Mouse (Mus musculus) hindbrain, embryonic 11.5 days (tissue): ENCODE data around the gene Gm17651. TPM values are rescaled to one million over a fixed set of nuclear protein-coding genes. Genes with fewer than 3 reads are reported as not detected.

Experiments used
- ATAC-seq: fragments of 200-750 bp; cut with Nextera tagmentation; 2 replicates; pipeline ENCODE4 v1.8.0; 2017; ENCODE audit warnings: mild to moderate bottlenecking, moderate TSS enrichment, moderate library complexity; ENCODE audit not compliant: low FRiP score
- DNase-seq: peaks from one replicate; pipeline ENCODE4 v3.0.0-alpha.2; 2015; ENCODE audit warnings: low spot score
- H3K27ac ChIP-seq: fragments of 300-500 bp; sonication (generic); 2 replicates; pipeline ENCODE4 v1.5.1; 2014; ENCODE audit warnings: mild to moderate bottlenecking, low read depth, low read length
- H3K27me3 ChIP-seq: fragments of 300-500 bp; sonication (generic); 2 replicates; pipeline ENCODE4 v1.6.1; 2014; ENCODE audit warnings: mild to moderate bottlenecking, low read length, moderate library complexity, mixed read lengths; ENCODE audit not compliant: control insufficient read depth, insufficient read depth
- H3K36me3 ChIP-seq: fragments of 300-500 bp; sonication (generic); 2 replicates; pipeline ENCODE4 v1.6.1; 2014; ENCODE audit warnings: mild to moderate bottlenecking, low read length, moderate library complexity, mixed read lengths; ENCODE audit not compliant: control insufficient read depth, insufficient read depth
- H3K4me1 ChIP-seq: fragments of 300-500 bp; sonication (generic); replicated peaks from 2 replicates; pipeline ENCODE4 v1.6.1; 2014; ENCODE audit warnings: low read length, mixed read lengths; ENCODE audit not compliant: control insufficient read depth, insufficient read depth
- H3K4me2 ChIP-seq: fragments of 300-500 bp; sonication (generic); replicated peaks from 2 replicates; pipeline ENCODE4 v1.6.1; 2014; ENCODE audit warnings: mild to moderate bottlenecking, low read depth, low read length
- H3K4me3 ChIP-seq: fragments of 300-500 bp; sonication (generic); 2 replicates; pipeline ENCODE4 v1.5.1; 2014; ENCODE audit warnings: low read depth, low read length
- H3K9ac ChIP-seq: fragments of 300-500 bp; sonication (generic); 2 replicates; pipeline ENCODE4 v1.6.1; 2014; ENCODE audit warnings: low read depth, low read length
- H3K9me3 ChIP-seq: fragments of 300-500 bp; sonication (generic); 2 replicates; pipeline ENCODE4 v1.6.1; 2016; ENCODE audit warnings: low read length; ENCODE audit not compliant: control insufficient read depth
- WGBS: fragments of 180-500 bp; shearing (Covaris S2); extraction: QIAGEN DNeasy Blood & Tissue Kit; methylation state at CpG from one replicate; pipeline ENCODE4 v1.1.7; 2014; 5-methylcytosine and 5-hydroxymethylcytosine counted together
- polyA plus RNA-seq: library from polyadenylated mRNA; unstranded; fragments of >200 nt; fragmentation: Nextera tagmentation; extraction: Ambion mirVana; gene quantifications from 2 replicates; pipeline ENCODE4 v1.2.1, GENCODE M21; 2014

The Gm17651 gene
- polyA plus RNA-seq, 1 experiment from 2014 or later, result not detected

- H3K4me3 ChIP-seq, result no peak overlapping the region
- no peak overlapping the region for H3K27ac ChIP-seq
- H3K9ac ChIP-seq, result no peak overlapping the region
- DNase-seq, result no peak
- H3K36me3 ChIP-seq, result no peaks in the 10 kb centered on the region
- H3K4me1 ChIP-seq, result no peaks in the 10 kb centered on the region
- no peak overlapping the region for H3K4me2 ChIP-seq
- no peaks in the 10 kb centered on the region for H3K27me3 ChIP-seq
- 89% methylated on average over 10 of the region's 10 CpGs for WGBS
- ATAC-seq, result no peak
- no peaks in the 10 kb centered on the region for H3K9me3 ChIP-seq
Observed at GRCm38 (mm10) chr3:97651604-97652003, 22.9 kb downstream of the Gm17651 start.

- 81% methylated on average over 6 of the region's 6 CpGs for WGBS
- ATAC-seq (no peak), DNase-seq (no peak)
- no peak overlapping the region for H3K4me3 ChIP-seq
- H3K9me3 ChIP-seq, result no peaks in the 10 kb centered on the region
- no peaks in the 10 kb centered on the region for H3K36me3 ChIP-seq
- H3K4me2 ChIP-seq, result no peak overlapping the region
- H3K9ac ChIP-seq, result no peak overlapping the region
- no peak overlapping the region for H3K27ac ChIP-seq
- no peaks in the 10 kb centered on the region for H3K27me3 ChIP-seq
- no peaks in the 10 kb centered on the region for H3K4me1 ChIP-seq
Observed at GRCm38 (mm10) chr3:97649469-97649868, 25.0 kb downstream of the Gm17651 start.

GRCm38 (mm10) chr3:97649022-97649421 lies 25.5 kb downstream of the Gm17651 start:
- H3K9me3 ChIP-seq, result no peaks in the 10 kb centered on the region
- H3K36me3 ChIP-seq, result no peaks in the 10 kb centered on the region
- H3K4me1 ChIP-seq, result no peaks in the 10 kb centered on the region
- no peak overlapping the region for H3K4me3 ChIP-seq
- ATAC-seq (no peak), DNase-seq (no peak)
- H3K4me2 ChIP-seq, result no peak overlapping the region
- no peak overlapping the region for H3K27ac ChIP-seq
- 84% methylated on average over 3 of the region's 3 CpGs for WGBS
- H3K27me3 ChIP-seq, result no peaks in the 10 kb centered on the region
- no peak overlapping the region for H3K9ac ChIP-seq

- no peak for ATAC-seq
- Histone ChIP-seq H3K27ac (no peak overlapping the region), H3K9me3 (no peaks in the 10 kb centered on the region), H3K27me3 (no peaks in the 10 kb centered on the region), H3K36me3 (no peaks in the 10 kb centered on the region), H3K4me1 (no peaks in the 10 kb centered on the region), H3K4me2 (no peak overlapping the region), H3K4me3 (no peak overlapping the region), H3K9ac (no peak overlapping the region)
- no peak for DNase-seq
- WGBS, result 39% methylated on average over 1 of the region's 1 CpGs
Observed at GRCm38 (mm10) chr3:97648518-97648917, 26.0 kb downstream of the Gm17651 start.

GRCm38 (mm10) chr3:97642001-97642400 lies 32.5 kb downstream of the Gm17651 start:
- Histone ChIP-seq H3K9ac (no peak overlapping the region), H3K27ac (no peak overlapping the region), H3K9me3 (no peaks in the 10 kb centered on the region), H3K4me3 (no peak overlapping the region), H3K4me1 (no peaks in the 10 kb centered on the region), H3K36me3 (no peaks in the 10 kb centered on the region), H3K27me3 (no peaks in the 10 kb centered on the region), H3K4me2 (no peak overlapping the region)
- WGBS, result 87% methylated on average over 9 of the region's 9 CpGs
- no peak for DNase-seq
- ATAC-seq, result no peak

- Histone ChIP-seq H3K4me2 (no peak overlapping the region), H3K36me3 (no peaks in the 10 kb centered on the region), H3K9me3 (no peaks in the 10 kb centered on the region), H3K4me1 (no peaks in the 10 kb centered on the region), H3K4me3 (no peak overlapping the region), H3K27ac (no peak overlapping the region), H3K9ac (no peak overlapping the region), H3K27me3 (no peaks in the 10 kb centered on the region)
- DNase-seq (no peak), ATAC-seq (no peak)
- WGBS, result 85% methylated on average over 4 of the region's 4 CpGs
Observed at GRCm38 (mm10) chr3:97641396-97641795, 33.1 kb downstream of the Gm17651 start.

GRCm38 (mm10) chr3:97634288-97634761 lies 40.2 kb downstream of the Gm17651 start:
- ATAC-seq (no peak), DNase-seq (no peak)
- WGBS, result 84% methylated on average over 3 of the region's 3 CpGs
- H3K4me3 ChIP-seq, result no peak overlapping the region
- no peak overlapping the region for H3K4me2 ChIP-seq
- H3K27ac ChIP-seq, result no peak overlapping the region
- no peaks in the 10 kb centered on the region for H3K27me3 ChIP-seq
- no peaks in the 10 kb centered on the region for H3K36me3 ChIP-seq
- H3K9me3 ChIP-seq, result no peaks in the 10 kb centered on the region
- no peaks in the 10 kb centered on the region for H3K4me1 ChIP-seq
- no peak overlapping the region for H3K9ac ChIP-seq

- Histone ChIP-seq H3K27me3 (no peaks in the 10 kb centered on the region), H3K4me1 (no peaks in the 10 kb centered on the region), H3K36me3 (no peaks in the 10 kb centered on the region), H3K4me3 (no peak overlapping the region), H3K9me3 (no peaks in the 10 kb centered on the region), H3K4me2 (no peak overlapping the region), H3K27ac (no peak overlapping the region), H3K9ac (no peak overlapping the region)
- ATAC-seq (no peak), DNase-seq (no peak)
- 81% methylated on average over 4 of the region's 4 CpGs for WGBS
Observed at GRCm38 (mm10) chr3:97633456-97633855, 41.0 kb downstream of the Gm17651 start.

GRCm38 (mm10) chr3:97631258-97631860 lies 43.1 kb downstream of the Gm17651 start:
- no peak overlapping the region for H3K9ac ChIP-seq
- 87% methylated on average over 8 of the region's 8 CpGs for WGBS
- ATAC-seq, result no peak

More at GRCm38 (mm10) chr3:97631258-97631860, 43.1 kb downstream of the Gm17651 start:
- no peak overlapping the region for H3K4me2 ChIP-seq
- no peak overlapping the region for H3K4me3 ChIP-seq
- no peaks in the 10 kb centered on the region for H3K36me3 ChIP-seq
- H3K27me3 ChIP-seq, result no peaks in the 10 kb centered on the region
- H3K27ac ChIP-seq, result no peak overlapping the region
- DNase-seq, result no peak
- H3K4me1 ChIP-seq, result no peaks in the 10 kb centered on the region
- H3K9me3 ChIP-seq, result no peaks in the 10 kb centered on the region
